Mouse (Mus musculus): Measurements from ENCODE around the gene 6330409D20Rik. TPM values are rescaled to one million over a fixed set of nuclear protein-coding genes. Genes with fewer than 3 reads are reported as not detected.

The 6330409D20Rik gene
- total RNA-seq, 1 experiment = not detected

DNA sequence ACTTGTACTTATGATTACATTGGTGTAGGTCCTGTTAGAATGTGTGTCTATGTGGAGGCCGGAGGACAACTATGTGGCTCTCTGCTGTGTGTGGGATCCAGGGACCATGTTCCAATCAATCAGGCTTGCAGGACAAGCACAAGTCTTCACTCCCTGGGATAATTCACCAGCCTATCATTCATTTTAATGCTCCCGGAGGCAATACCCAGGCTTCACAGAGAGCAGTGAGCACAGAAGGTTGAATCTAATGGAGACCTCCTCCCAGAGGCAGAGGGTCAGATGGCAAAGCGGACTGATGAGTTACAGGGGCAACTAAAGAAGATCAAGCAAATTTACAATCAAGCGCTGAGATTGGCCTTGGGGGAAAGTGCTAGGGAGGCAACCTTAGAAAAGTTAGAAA is 11.3 kb downstream of the 6330409D20Rik start:
- Histone ChIP-seq H3K4me1 (ENCODE audit: control insufficient read depth in 2 of 2, insufficient read depth in 2 of 2, low read length in 2 of 2, poor library complexity in 1 of 2) (peaks cover 2 to 5% of the 10 kb centered on the region in 2 experiments; a peak in 2 of 4 replicates), H3K4me3 (ENCODE audit: insufficient read depth in 1 of 2, low read depth in 1 of 2, low read length in 2 of 2, poor library complexity in 1 of 2, severe bottlenecking in 1 of 2) (no peak overlapping the region)

DNA sequence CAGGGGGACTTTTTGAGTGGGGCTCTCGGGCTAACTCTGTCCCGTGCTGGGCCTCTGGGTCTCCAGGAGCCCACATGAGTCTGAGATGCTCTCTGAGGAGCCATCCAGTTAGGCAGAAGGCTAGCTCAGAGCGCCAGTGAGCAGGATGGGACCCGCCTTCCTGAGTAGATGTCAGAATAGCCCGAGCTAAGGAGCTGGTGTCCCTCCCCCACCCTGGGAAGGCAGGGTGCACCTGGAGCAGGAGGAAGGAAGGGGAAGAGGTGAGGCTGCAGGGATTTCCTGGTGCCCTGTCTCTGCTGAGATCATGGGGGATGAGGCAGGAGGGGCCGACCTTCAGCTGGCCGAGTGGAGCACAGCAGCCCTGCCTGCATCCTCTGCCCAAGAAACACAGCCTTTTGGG is 12.4 kb downstream of the 6330409D20Rik start:
- Histone ChIP-seq H3K36me3 (ENCODE audit: control insufficient read depth, insufficient read depth, low read length, poor library complexity, severe bottlenecking) (no peaks in the 10 kb centered on the region), H3K9me3 (ENCODE audit: control insufficient read depth, insufficient read depth, low read depth, low read length) (no peaks in the 10 kb centered on the region), H3K4me1 (ENCODE audit: control insufficient read depth in 2 of 2, insufficient read depth in 2 of 2, low read length in 2 of 2, poor library complexity in 1 of 2) (peaks cover 2 to 5% of the 10 kb centered on the region in 2 experiments; a peak in 2 of 4 replicates), H3K27ac (ENCODE audit: insufficient read depth, low read depth, low read length, poor library complexity, severe bottlenecking) (no peak overlapping the region), H3K9ac (ENCODE audit: insufficient read depth, low read depth, low read length, poor library complexity, severe bottlenecking) (0 out of 2 replicates have a peak overlapping the region, but pooled peaks have one; percentile 4), H3K4me3 (ENCODE audit: insufficient read depth in 1 of 2, low read depth in 1 of 2, low read length in 2 of 2, poor library complexity in 1 of 2, severe bottlenecking in 1 of 2) (no peak overlapping the region)
- no peak for DNase-seq (ENCODE audit: low read depth, low spot score)
- in situ Hi-C loops (cut with MboI; ENCODE audit: low sequenced_read_pairs in 2 of 2, unreplicated experiment in 2 of 2) = no loop called here
- TF ChIP-seq ZC3H11A (IDR thresholded peaks at IDR 0.05; ENCODE audit: borderline replicate concordance, low read depth, low read length) (no peak), CHD2 (IDR thresholded peaks at IDR 0.05; ENCODE audit: low read depth, low read length) (no peak), HCFC1 (IDR thresholded peaks at IDR 0.05; ENCODE audit: borderline replicate concordance, insufficient read depth, low read length) (no peak), ZNF384 (IDR thresholded peaks at IDR 0.05; ENCODE audit: low read depth, low read length) (no peak), MAFK (IDR thresholded peaks at IDR 0.05; ENCODE audit: insufficient read depth, low read depth, low read length) (no peak)

More for the DNA sequence above, 11.3 kb downstream of the 6330409D20Rik start:
- no peak for DNase-seq (ENCODE audit: low read depth, low spot score)
- Histone ChIP-seq H3K27ac (ENCODE audit: insufficient read depth, low read depth, low read length, poor library complexity, severe bottlenecking) (no peak overlapping the region), H3K9me3 (ENCODE audit: control insufficient read depth, insufficient read depth, low read depth, low read length) (no peaks in the 10 kb centered on the region), H3K36me3 (ENCODE audit: control insufficient read depth, insufficient read depth, low read length, poor library complexity, severe bottlenecking) (no peaks in the 10 kb centered on the region), H3K9ac (ENCODE audit: insufficient read depth, low read depth, low read length, poor library complexity, severe bottlenecking) (no peak overlapping the region)
- TF ChIP-seq ZNF384 (IDR thresholded peaks at IDR 0.05; ENCODE audit: low read depth, low read length) (no peak), HCFC1 (IDR thresholded peaks at IDR 0.05; ENCODE audit: borderline replicate concordance, insufficient read depth, low read length) (no peak), CHD2 (IDR thresholded peaks at IDR 0.05; ENCODE audit: low read depth, low read length) (no peak), MAFK (IDR thresholded peaks at IDR 0.05; ENCODE audit: insufficient read depth, low read depth, low read length) (no peak), ZC3H11A (IDR thresholded peaks at IDR 0.05; ENCODE audit: borderline replicate concordance, low read depth, low read length) (no peak)
- in situ Hi-C loops (cut with MboI; ENCODE audit: low sequenced_read_pairs in 2 of 2, unreplicated experiment in 2 of 2) = no loop called here

DNA sequence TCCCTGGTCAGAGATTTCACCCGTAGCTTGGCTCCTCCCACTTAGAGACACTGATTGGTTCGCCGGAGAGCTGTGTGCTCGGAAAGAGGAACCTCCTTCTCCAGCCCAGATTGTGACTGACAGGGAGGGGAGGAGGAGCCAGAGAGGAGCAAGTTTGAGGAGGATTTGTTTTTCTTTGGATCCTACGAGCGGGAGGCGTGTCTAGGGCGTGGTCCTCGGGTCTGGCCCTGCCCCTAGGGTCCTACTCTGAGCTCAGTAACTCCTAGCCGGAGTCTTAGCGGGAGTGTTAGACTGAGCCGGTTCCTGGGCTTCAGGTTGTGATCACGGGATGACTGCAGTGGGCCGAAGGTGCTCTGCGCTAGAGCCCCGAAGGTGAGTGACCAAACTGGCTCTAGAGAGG is 13.4 kb downstream of the 6330409D20Rik start:
- in situ Hi-C loops (cut with MboI; ENCODE audit: low sequenced_read_pairs in 2 of 2, unreplicated experiment in 2 of 2) = no loop called here
- H3K36me3 ChIP-seq (ENCODE audit: control insufficient read depth, insufficient read depth, low read length, poor library complexity, severe bottlenecking) = no peaks in the 10 kb centered on the region
- TF ChIP-seq ZC3H11A (IDR thresholded peaks at IDR 0.05; ENCODE audit: borderline replicate concordance, low read depth, low read length) = no peak
- TF ChIP-seq CHD2 (IDR thresholded peaks at IDR 0.05; ENCODE audit: low read depth, low read length) = no peak
- no peak for TF ChIP-seq ZNF384 (IDR thresholded peaks at IDR 0.05; ENCODE audit: low read depth, low read length)
- TF ChIP-seq MAFK (IDR thresholded peaks at IDR 0.05; ENCODE audit: insufficient read depth, low read depth, low read length) = no peak
- TF ChIP-seq HCFC1 (IDR thresholded peaks at IDR 0.05; ENCODE audit: borderline replicate concordance, insufficient read depth, low read length) = no peak
- no peak overlapping the region for H3K27ac ChIP-seq (ENCODE audit: insufficient read depth, low read depth, low read length, poor library complexity, severe bottlenecking)
- H3K9ac ChIP-seq (ENCODE audit: insufficient read depth, low read depth, low read length, poor library complexity, severe bottlenecking) = peak overlapping the region; percentile 58
- no peaks in the 10 kb centered on the region for H3K9me3 ChIP-seq (ENCODE audit: control insufficient read depth, insufficient read depth, low read depth, low read length)
- peak; percentile 99 for DNase-seq (ENCODE audit: low read depth, low spot score)
- peak overlapping the region; percentile 32 to 56; a peak in 3 of 4 replicates for H3K4me3 ChIP-seq (ENCODE audit: insufficient read depth in 1 of 2, low read depth in 1 of 2, low read length in 2 of 2, poor library complexity in 1 of 2, severe bottlenecking in 1 of 2)
- H3K4me1 ChIP-seq (ENCODE audit: control insufficient read depth in 2 of 2, insufficient read depth in 2 of 2, low read length in 2 of 2, poor library complexity in 1 of 2) = peaks cover 2 to 5% of the 10 kb centered on the region in 2 experiments; a peak in 2 of 4 replicates

DNA sequence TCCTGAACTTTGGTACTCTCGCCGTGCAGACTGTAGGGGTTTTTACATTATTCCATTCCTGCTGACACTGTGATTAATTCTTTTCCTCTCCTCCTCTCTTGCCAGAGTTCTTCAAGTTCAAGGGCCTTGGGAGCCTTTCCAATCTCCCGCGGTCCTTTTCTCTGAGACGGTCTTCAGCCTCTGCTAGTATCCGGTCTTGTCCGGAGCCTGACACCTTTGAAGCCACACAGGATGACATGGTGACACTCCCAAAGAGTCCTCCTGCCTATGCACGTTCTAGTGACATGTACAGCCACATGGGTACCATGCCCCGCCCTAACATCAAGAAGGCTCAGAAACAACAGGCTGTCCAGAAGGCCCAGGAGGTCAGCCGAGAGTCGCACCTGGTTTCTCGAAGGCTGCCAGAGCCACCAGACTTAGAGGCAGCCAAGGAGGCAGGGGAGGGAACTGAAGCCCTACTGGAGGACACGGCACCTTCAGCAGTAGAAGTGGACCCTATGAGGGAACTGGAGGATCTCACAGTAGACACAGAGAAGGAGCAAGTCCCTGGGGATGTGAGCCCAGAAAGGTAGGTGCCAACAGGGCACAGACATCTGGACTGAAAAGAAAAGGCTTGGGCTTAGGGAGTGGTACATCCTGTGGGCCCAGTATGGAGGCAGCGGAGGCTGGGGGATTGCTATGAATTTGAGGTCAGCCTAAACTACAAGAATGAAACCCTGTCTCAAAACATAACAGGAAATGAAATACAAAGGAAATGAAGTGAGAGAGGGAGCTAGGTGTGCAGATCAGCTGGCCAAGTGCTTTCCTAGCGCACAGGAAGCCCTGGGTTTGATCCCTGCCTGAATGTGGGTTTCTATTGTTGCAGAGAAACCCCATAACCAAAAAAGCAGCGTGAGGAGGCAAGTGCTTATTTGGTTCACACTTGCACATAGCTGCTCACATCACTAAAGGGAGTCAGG is 15.7 kb downstream of the 6330409D20Rik start:
- Histone ChIP-seq H3K27ac (ENCODE audit: insufficient read depth, low read depth, low read length, poor library complexity, severe bottlenecking) (no peak overlapping the region), H3K4me3 (ENCODE audit: insufficient read depth in 1 of 2, low read depth in 1 of 2, low read length in 2 of 2, poor library complexity in 1 of 2, severe bottlenecking in 1 of 2) (no peak overlapping the region), H3K4me1 (ENCODE audit: control insufficient read depth in 2 of 2, insufficient read depth in 2 of 2, low read length in 2 of 2, poor library complexity in 1 of 2) (peaks cover 2 to 8% of the 10 kb centered on the region in 2 experiments; a peak in 2 of 4 replicates), H3K9ac (ENCODE audit: insufficient read depth, low read depth, low read length, poor library complexity, severe bottlenecking) (no peak overlapping the region), H3K9me3 (ENCODE audit: control insufficient read depth, insufficient read depth, low read depth, low read length) (no peaks in the 10 kb centered on the region), H3K36me3 (ENCODE audit: control insufficient read depth, insufficient read depth, low read length, poor library complexity, severe bottlenecking) (no peaks in the 10 kb centered on the region)
- TF ChIP-seq HCFC1 (IDR thresholded peaks at IDR 0.05; ENCODE audit: borderline replicate concordance, insufficient read depth, low read length) (no peak), CHD2 (IDR thresholded peaks at IDR 0.05; ENCODE audit: low read depth, low read length) (no peak), ZNF384 (IDR thresholded peaks at IDR 0.05; ENCODE audit: low read depth, low read length) (no peak), ZC3H11A (IDR thresholded peaks at IDR 0.05; ENCODE audit: borderline replicate concordance, low read depth, low read length) (no peak), MAFK (IDR thresholded peaks at IDR 0.05; ENCODE audit: insufficient read depth, low read depth, low read length) (no peak)
- in situ Hi-C loops (cut with MboI; ENCODE audit: low sequenced_read_pairs in 2 of 2, unreplicated experiment in 2 of 2) = no loop called here
- DNase-seq (ENCODE audit: low read depth, low spot score) = no peak
